Mouse (Mus musculus): ENCODE measurements around the gene Trip12.

The Trip12 gene

DNA sequence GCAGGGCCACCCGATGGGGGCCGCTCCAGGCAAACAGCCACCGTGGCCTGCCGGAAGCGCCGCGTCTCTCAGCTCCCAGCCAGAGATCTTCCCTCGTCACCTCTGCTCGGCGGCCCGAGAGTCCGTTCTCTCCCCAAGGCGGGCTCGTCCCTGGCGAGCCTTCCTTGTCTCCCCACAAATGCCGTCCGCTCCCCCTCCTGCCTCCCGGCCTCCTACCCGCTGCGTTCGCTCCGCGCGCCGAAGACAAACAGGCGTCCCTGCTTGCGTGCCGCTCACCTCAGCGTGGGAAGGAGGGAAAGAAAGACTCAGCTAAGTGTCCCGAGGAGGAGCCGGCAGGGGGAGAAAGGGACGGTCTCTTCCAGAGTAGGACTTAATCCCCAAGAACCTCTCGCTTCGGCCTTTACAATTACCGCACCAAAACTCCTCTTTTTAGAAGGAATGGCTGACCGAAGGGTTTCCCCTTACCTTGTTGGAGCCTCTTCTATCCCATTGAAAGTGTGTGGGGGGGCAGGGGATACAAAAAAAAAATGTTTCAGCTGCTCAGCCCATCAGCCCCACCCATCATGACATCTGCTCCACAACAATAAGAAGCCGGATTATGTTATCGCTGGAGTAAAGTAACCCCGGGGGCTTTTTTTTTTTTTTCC, at the start of gene Trip12:
Gene Trip12, minus strand, starts transcription at position 499 of the 647 bp plus-strand sequence.
- DNase-seq (ENCODE audit: low spot score) = peak; percentile 79

DNA sequence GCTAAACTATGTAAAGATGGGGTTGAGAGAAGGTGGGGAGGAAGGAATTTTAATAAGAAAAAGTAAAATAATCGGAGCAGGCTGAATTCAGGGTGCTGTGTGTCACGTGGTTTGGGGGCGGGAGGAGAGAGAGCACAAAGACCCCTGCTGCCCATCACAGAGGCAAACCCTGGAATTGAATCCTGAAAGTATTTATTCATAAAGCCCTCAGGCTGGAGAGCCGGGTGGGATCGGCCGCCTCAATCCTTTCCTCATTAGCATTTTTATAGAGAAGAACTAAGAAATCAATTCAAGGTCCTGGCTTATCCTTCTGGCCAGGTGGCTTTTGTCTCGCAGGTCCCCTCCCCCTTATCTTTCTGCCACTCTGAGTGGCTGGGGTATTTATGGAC, 49.7 kb upstream of the Trip12 start:
- no peak for DNase-seq (ENCODE audit: low spot score)

DNA sequence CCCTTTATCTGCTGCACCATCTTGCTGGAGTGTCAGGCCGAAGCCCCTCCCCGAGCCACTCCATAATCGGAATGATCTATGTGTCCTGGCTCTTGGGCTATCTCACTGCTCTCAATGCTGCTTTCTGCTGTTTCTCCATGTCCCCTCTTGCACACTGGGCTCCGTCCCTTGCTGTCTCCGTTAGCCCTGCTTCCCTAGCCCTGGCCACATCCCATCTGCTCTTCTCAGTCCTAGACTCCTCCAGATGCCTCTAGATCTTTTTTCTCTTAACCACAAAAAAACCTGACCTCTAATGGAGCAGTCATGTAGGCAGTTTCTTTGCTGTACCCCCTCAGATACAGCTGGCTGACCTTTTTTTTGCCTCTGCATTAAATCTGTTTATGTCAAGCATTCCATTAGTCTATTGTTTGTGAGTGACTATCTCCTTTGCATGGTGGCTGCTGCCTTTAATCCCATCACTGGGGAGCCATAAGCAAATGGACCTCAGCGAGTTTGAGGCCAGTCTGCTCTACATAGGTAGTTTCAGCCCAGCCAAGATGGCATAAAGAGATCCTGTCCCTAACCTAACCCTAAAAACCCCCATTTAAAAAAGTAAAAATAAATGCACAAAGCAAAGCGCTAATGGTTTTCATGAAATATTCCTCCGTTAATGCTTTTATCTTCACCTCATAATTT, 49.2 kb upstream of the Trip12 start:
- no peak for DNase-seq (ENCODE audit: low spot score)

DNA sequence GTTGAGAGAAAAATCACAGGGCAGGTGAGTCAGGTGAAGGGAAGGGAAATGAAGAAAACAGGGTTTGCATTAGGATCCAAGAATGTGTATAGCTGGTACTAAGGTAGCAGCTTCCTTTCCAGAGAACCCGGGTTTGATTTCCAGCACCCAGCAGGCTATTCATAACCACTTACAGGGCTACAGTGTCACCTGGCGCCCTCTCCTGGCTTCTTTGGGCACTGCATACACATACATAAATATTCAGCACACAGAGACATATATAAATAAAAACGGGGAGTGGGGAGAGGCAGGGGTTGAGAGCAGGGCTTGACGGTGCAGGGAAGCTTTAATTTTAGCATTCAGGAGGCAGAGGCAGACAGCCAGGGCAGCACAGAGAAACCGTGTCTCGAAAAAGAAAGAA, 45.6 kb upstream of the Trip12 start:
- DNase-seq (ENCODE audit: low spot score) = no peak

DNA sequence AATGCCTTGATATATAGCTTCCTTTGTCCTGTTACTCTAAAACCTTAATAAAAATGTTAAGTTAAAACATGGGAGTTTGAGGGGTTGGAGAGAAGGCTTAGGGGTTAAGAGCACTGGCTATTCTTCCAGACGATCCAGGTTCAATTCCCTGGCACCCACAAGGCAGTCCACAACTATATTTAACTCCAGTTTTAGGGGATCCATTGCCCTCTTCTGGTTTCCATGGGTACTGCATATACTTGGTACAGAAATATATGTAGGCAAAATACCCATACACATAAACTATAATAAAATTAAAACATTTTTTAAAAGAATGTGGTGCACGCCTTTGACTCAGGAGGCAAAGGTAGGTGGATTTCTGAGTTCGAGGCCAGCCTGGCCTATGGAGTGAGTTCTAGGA, 44.9 kb upstream of the Trip12 start:
- DNase-seq (ENCODE audit: low spot score) = no peak

DNA sequence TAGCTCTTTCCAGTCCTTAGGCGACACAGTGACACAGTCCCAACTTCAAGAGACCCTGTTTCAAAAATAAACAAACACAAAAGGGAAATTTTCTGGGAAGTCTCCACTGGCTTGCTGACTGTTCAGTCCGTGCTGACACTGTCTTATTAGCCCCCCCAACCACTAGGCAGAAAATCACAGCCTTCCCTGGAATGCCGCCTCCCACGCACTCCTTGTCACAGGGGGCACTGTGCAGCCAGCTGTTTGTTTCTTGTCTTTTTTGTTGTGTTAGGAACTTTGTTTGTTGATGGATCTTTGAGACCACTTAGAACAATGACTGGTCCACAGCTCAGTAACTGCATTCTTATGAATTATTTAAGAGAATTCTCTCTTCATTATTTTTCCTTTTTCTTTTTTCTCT, 43.6 kb upstream of the Trip12 start:
- DNase-seq (ENCODE audit: low spot score) = no peak

DNA sequence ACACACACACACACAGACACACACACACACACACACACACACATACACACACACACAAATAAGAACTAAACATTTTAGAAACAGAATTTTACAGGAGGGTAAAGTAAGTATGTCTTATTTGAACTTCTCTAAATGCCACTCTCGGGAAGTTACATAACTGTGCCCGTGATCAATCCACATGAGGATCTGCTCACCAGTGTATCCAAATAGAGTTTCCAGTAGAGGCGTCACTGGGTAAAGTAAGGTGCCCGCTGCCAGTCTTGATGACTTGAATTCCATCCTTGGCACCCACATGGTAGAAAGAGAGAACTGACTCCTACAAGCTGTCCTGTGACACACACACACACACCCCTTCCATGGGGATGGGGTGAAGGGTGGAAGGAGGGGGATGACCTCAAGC, 42.6 kb upstream of the Trip12 start:
- DNase-seq (ENCODE audit: low spot score) = no peak

DNA sequence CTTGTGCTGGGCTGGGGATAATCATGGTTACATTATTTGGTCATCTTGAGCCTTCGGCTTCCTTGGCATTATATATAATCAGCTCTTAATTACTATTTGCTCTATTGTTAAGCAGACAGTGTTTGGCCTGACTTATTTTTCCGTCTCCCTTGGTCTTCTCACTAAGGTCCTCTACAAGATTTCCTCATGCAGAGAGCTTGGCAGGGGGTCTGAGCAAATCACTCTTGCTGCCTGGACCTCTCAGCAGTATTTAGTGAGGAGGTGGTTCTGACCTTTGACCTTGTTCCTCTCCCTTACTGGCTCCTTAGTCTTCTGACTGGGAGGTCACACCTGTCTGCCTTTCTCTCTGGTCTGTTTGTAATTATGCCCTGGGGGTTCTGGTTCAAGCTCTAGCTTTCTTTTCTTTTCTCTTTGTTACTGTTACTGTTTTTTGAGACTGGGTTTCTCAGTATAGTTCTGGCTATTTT, 41.8 kb upstream of the Trip12 start:
- no peak for DNase-seq (ENCODE audit: low spot score)

DNA sequence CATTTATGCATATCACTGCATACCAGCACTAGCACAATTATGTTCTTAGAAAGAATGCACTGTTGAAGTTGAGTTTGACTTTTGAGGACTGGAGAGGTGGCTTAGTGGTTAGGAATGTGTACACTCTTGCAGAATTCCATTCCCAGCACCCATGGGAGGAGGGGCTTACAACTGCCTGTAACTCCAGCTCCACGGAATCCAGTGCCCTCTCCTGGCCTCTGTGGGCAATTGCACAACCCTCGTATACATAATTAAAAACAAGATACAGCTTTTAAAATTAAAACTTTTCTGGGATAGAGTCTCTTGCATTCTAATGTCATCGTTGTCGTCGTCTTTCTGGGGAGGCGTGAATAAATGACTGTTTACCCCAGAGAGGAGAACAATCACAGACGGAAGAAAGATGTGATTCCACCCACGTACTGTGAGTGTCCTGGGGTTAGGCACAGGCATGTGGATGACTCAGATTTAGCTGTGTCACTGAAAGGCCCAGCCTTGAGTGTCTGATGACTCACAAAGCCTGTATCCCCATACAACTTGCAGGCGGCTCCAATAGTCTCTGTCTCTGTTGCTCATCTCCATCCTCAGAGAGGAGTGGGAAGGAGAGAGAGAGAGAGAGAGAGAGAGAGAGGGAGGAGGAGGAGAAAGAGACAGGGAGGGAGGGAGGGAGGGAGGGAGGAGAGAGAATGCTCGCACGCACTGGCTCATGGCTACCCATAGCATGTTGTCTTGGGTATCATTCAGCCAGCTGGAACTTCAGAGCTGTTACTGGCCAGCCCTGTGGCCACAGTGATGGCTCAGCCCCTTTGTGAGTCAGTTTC, 41.1 kb upstream of the Trip12 start:
- DNase-seq (ENCODE audit: low spot score) = no peak

DNA sequence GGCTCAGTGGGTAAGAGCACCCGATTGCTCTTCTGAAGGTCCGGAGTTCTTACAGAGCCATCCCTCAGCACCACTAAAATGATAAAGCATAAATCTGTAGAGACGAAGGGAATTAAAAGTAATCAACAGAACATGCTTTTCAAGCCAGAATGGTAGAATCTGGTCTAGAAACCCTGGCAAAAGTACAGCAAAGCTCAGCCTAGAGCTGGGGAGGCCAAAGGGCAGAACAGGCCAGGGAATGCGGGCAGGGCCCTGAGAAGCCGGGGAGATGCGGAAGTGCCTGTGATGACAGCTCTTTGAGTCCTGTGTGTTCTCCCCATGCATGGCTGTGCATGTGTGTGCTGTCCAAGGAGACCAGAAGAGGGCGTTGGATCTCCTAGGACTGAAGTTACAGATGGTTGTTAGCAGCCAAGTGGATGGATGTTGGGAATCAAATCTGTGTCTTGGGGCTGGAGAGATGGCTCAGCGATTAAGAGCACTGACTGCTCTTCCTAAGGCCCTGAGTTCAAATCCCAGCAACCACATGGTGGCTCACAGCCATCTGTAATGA, 39.3 kb upstream of the Trip12 start:
- no peak for DNase-seq (ENCODE audit: low spot score)

DNA sequence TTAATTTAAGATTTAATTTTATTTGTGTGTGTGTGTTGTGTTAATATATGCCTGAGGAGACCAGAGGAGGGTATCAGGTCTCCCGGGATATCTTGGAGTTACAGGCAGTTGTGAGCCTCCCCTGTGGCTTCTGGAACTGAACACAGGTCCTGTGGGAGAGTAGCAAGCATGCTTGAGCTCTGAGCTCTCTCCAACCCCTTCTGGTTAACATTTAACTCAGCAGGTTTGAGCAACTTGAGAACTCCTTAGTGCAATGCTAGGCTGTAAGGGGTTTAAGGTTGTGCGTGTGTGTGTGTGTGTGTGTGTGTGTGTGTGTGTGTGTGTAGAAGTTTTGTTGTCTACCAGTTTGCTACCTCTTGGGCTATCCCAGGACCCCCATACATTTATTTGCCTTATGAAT, 37.3 kb upstream of the Trip12 start:
- DNase-seq (ENCODE audit: low spot score) = no peak

DNA sequence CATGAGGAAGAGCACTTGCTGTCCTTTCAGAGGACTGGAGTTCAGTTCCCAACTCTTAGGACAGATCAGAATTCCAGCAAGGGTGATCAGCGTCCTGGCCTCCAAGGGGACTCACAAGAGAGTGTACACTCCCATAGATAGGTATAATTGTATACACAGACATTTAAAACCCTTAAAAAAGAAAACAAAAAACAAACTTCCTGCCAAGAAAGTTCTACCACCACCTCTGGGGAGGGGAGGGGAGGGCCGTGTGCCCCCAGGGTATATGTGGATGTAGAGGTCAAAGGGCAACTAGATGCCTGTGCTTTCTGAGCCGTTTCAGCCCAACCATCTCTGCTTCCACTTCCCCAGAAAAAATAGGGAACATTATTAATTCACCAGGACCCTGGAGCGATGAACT, 32.6 kb upstream of the Trip12 start:
- DNase-seq (ENCODE audit: low spot score) = no peak

DNA sequence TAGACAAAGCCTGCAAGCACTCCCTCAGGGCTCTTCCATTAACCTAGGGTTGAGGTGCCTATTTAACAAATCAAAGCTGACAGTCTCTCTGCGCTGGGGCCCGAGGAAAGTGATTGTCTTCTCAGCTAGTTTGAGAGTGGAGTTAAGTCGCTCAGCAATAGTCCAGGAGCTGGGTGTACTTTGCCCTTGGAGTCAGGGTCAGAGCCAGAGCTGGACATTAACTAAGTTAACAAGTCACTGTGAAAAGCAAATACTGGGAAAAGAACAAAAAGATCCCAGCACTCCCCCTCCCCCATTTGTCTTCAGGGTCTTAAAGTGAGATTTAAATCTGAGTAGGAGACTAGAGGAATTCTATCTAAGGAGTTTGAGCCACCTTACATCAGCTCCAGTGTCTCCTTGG, 31.8 kb upstream of the Trip12 start:
- no peak for DNase-seq (ENCODE audit: low spot score)

DNA sequence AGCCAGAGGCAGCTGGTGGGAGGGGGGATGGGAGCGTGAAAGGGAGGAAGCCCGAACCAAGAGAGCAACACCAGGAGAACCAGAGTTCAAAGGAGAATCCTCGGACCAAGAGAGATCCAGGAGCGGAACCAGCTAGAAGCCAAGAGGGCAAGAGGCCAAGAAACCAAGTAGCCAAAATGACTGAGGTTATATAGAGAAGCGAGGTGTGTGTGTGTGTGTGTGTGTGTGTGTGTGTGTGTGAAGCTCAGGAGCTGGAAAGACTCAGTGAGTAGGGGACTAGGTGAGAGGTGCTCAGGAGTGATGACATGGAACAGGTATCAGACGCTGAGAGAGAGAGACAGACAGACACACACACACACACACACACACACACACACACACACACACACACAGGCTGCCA, 30.8 kb upstream of the Trip12 start:
- no peak for DNase-seq (ENCODE audit: low spot score)

DNA sequence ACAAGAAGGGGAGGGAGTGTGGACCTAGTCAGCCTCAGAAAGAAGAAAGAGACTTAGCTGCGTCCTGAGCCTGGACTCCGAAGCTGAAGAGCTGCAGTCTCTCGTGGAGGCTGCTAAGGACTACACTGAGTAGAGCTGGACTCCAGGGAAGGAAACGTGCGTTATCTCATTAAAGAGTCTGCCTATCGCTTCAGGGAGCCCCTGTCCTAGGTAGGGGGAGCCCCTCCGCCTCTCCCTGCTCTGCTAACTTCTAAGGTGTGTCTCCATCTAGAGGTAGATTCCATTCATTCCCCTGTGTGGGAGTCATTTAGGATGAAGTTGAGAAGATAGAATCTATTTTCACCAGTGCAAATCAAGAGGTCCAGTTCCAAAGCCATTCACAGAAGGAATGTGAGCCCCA, 29.2 kb upstream of the Trip12 start:
- DNase-seq (ENCODE audit: low spot score) = no peak

DNA sequence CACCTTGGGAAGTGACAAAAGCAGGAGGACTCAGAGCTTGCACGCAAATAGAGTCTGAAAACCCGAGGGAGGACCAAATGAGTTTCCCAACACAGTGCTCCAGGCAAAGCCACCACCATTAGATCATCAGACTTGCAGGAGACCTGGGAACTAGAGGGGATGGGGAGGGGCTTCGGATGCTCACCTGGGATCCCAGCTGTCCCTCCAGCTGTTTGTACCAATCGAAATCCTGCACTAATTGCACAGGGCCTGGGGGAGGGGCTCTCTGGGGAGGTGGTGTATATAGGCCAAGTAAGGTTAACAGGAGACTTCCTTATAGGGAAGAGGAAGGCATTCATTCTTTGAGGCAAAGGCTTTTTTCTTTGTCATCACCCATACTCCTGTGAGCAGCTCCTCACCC, 28.5 kb upstream of the Trip12 start:
- no peak for DNase-seq (ENCODE audit: low spot score)

DNA sequence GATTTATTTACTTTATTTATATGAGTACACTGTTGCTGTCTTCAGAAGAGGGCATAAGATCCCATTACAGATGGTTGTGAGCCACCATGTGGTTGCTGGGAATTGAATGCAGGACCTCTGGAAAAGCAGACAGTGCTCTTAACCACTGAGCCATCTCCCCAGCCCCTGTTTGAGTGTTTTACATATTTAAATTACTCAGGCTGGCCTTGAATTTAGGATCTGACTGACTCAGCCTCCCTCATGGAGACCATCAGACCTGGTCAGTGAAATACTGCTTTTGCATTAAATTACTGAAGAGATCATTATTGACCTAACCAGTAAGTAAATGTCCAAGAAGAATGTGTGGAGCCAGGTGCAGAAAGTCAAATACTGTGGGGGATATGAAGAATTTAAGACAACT, 28.0 kb upstream of the Trip12 start:
- DNase-seq (ENCODE audit: low spot score) = no peak

DNA sequence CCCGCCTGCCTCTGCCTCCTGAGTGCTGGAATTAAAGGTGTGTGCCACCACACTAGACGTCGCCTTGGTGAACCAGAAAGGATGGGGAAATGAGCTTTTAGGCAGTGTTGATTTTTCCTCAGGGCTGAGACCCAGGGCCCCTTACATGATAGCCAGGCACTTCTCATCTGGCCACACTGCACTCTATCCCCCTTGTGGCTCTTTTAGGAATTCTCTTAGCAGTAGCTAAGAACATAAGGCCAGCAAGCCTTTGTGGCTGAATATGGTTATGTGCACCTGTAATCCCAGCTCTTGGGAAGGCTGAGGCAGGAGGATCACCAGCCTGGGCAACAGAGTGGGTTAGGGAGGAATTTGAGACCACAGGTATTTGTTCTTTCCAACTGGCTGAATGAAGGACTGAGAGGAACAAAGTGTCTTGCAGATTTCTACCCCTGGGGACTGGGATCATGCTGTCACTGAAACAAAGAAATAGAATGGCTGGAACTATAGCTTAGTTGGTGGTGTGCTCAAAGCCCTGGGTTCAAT, 26.5 kb upstream of the Trip12 start:
- DNase-seq (ENCODE audit: low spot score) = no peak

DNA sequence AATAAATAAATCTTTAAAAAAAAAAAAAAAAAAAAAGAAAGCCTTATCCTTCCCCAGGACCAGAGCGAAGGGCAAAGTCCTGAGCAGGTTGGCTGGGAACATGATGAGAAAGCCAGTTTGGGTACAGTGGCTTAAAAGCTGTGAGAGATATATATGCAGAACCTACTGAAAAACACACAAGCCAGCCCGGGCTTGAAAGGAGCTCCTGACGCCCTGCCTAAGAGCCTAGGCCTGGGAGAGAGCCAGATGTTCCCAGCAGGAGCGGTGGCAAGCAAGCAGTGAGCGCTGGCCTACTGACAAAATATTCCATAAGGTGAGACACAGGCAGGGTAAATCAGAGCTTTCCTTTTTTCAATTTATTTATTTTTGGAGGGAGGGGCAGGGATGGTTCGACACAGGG, 25.9 kb upstream of the Trip12 start:
- no peak for DNase-seq (ENCODE audit: low spot score)

DNA sequence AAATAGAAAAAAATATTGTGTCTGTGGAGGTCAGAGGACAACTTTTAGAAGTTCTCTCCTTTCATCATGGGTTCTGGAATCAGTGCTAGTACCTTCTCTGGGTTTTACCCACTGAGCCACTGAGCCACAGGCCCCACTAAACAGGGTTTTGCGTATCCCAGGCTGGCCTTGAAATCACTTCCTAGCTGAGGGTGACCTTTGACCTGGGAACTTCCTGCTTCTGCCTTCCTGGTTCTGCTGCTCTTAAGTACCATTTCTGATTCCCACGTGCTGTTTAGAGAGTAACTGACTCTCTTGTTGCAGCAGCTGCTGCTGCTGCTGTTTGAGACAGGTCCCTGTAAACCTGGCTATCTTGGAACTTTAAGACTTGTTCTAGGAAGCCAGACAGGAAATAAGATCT, 24.3 kb upstream of the Trip12 start:
- no peak for DNase-seq (ENCODE audit: low spot score)

DNA sequence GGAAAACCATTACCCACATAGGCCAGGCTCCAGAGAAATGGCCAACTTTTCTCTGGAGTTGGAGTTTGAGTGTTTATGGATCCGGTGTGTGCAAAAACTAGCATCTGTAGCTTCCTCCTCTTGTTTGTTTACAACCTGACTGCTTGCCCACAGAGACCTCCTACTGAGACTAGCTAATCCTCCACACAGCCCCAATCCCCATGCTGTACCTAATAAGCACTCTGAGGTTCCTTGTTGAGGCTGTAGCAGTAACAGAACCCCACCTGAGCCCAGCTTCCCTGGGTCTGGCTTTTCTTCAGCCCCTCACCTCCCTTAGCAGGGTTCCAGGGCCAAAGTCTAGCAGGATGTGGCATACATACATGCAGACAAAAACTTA, 20.9 kb upstream of the Trip12 start:
- no peak for DNase-seq (ENCODE audit: low spot score)

DNA sequence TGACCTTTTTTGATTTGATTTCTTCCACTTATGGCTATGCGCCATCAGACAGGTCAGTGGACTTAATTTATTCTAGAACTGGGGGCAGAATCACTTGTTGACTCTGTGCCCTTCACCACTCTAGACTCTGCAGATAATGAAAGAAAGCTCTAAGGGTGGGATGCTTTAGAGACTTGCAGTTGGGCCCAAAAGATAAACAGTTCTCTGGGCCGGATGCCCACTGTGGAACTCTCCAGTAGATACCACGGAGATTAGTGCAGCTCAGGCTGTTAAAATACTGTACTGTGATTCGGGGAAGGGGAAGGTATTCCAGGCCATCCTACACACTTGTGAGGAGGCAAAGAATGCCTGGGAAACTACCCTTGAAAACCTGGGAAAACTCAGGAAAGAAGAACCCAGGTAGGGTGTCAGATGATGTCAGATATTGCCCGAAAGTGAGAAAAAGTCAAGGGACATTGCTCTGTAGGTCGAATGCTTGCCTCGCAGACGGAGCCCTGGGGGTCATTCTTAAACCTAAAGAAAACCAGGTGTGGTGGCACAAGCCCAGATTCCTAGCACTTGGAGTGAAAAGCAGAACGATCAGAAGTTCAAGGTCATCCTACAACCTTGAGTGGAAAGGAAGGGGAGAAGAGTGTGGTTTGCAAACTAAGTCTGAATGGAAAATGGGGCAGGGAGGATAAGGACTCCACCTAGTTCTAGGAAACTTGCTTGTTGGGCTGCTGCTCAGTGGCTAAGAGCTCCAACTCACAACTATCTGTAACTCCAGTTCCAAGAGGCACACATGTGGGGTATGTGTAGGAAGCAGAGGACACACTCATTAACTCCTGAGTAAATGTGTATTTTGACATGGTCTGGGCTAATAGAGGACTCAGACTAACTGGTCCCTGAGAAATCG, 20.3 kb upstream of the Trip12 start:
- DNase-seq (ENCODE audit: low spot score) = peak; percentile 42
